Mouse (Mus musculus) left cerebral cortex, postnatal 25 days (tissue): Measurements from ENCODE around the gene Trp53rkb. TPM values are rescaled to one million over a fixed set of nuclear protein-coding genes. Genes with fewer than 3 reads are reported as not detected.
"Not testable (repeated sequence)": the region's sequence is repeated elsewhere in the genome, so short reads cannot be mapped to it uniquely, and the experiment has no call there.

Source experiments
- DNase-seq, 2 experiments: peaks; one replicate each; pipeline ENCODE4 v3.0.0; 2022; ENCODE audit warnings: low spot score in 2 of 2, mixed read lengths in 1 of 2
- intact Hi-C: fragments of 180-260 bp; cut with DNase I; formaldehyde crosslinking; loops from one replicate; pipeline ENCODE4 v1.15.1; 2025
- total RNA-seq, 2 experiments: library from RNA; stranded (reverse); gene quantifications; 2 replicates each; pipeline ENCODE4 v1.2.3; 2021

The Trp53rkb gene
- 1 to 10 TPM; 7.2 to 7.7 TPM for total RNA-seq

DNA sequence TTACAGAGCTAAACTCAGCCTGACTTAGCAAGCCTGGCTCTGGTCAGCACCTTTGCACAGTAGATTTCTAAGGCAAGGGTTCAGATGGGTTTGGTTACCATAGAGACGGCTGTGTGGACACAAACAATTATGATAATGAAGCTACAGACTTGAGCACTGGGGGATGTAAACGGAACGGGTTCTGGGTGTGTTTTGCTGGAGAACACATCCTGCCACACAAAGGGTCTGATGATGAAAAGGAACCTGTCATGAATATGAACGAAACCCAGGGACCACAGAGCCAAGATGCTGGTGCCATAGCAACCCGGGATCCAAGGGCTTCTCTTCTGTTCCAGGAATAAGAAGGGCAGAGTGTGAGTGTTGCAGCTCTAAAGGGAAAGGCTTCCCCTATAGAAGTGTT is at the start of gene Trp53rkb:
TSS of gene Trp53rkb (plus strand) at position 177 of the 400 bp plus-strand sequence.
- DNase-seq = peak in 1 of 2 experiments; percentile 60
- intact Hi-C loops = no loop called here

DNA sequence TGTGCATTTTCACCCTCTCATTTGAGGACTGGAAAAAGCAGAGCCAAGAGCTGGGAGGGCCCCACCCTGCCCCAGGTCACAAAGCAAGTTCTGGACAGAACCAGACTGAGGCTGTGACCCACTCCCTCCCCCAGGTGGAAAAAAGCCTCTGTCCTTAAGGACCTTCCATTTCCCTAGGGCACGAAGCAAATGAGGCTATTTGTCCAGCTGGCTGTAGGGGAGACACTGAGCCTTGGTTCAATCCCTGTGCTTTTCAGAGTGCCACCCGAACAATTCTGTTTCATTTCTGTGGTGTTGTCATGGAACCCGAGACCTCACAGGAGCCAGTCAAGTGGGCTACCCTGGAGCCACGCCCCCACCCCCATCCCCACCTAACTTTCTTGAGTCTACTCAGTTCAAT is 48.8 kb upstream of the Trp53rkb start:
- DNase-seq = no peak
- intact Hi-C loops = no loop called here

DNA sequence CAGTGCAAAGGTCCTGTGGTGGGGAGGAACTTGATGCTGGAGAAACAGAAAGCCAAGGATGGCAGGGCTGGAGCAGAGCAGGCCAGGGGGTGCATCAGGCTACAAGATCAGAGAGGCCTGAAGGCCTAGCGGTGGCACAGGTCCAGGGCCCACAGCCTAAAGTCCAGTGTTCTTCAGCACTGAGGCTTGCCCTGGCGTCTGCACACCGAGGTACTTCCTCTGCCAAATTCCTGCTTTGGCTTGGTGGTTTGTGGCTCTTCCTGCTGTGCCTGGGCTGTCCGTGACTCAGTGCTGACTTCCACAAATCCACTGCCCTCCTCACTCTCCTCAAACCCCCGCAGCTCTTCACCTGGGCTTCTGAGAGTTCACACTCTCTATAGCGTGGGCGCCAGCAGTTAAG is 47.9 kb upstream of the Trp53rkb start:
- DNase-seq = peak in 1 of 2 experiments; percentile 14
- intact Hi-C loops = no loop called here

DNA sequence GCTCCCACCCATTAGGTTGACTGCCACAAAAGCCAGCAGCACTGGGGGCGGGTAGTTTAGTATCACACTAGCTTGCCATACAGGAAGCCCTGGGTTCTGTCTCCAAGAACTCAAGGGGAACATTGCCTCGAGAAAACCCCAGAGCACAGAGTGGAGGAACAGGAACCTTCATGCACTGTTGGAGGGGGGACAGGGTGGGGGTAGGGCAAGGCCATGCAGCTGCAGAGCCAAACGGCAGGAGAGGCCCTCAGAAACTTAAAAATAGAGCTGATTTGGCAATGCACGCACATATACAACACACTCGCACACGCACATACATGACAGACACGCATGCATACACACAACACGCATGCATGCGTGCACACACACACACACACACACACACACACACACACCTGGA is 46.5 kb upstream of the Trp53rkb start:
- intact Hi-C loops = no loop called here
- no peak for DNase-seq

DNA sequence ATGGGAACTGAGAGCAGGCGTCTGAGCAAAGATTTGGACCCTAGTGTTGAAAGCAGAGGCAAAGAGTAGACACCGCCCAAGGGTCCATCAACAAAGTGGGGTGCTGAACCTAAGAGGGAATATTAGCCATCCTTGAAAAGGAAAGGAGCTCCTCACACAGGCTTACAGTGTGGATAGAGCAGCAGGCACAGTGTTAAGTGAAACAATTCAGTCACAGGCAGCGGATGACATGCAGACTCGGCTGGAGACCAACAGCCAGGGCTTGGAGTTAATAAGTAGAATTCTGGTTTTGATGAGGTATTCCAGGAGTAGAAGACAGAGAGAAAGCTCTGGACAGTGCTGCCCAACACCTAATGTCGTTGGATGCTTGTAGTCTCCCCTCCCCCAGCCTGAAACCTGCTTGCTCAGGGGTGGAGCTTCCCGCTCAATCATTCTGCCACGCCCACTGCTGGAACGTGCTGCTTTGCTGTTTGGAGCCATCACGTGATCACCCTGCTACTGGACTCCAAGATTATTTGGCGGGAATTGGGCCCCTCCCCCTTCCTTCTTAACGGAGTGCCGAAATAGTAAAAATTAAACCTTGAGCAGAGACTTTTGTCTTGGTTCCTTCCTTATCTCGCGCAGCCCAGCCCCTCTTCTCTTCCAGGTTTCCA is 45.9 kb upstream of the Trp53rkb start:
- intact Hi-C loops, DNase-seq: not testable (repeated sequence)

DNA sequence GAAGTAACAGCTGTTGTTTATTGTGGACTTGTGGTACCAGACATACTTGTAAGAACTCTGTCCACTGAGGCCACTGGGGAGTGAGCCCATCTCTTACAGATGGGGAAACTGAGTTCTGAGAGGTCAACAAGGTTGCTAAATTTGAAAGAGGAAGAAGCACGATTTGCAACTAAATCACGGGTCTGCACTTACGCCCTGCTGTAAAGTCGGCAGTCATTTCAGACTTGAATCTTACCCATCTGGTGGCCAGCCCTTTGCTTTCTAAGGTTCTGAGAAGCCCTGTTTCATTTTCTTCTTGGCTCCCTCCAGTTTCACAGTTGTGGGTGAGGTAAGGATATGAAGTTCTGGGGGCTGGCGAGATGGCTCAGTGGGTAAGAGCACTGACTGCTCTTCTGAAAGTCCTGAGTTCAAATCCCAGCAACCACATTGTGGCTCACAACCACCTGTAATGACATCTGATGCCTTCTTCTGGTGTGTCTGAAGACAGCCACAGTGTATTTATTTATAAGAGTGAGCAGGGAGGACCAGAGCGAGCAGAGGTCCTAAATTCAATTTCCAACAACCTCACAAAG is 41.6 kb upstream of the Trp53rkb start:
- intact Hi-C loops = no loop called here
- DNase-seq = no peak

DNA sequence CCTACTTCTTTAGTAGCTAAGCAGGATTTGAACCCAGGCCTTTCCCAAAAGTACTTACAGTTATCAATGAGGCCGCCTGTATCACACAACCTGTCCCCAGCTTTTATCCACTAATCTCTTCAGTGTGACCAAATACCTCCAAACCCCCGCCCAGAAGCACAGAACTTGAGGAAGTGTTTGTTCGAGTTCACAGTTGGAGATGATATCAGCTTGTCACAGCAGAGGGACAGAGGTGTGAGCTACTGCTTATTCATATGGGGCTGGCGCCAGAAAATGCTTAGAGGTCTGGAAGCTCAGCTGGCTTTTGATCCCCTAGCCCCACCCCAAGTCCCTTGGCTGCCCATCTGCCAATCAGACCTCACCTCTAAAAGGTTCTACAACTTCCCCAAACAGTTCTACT is 38.1 kb upstream of the Trp53rkb start:
- intact Hi-C loops = no loop called here
- no peak for DNase-seq

DNA sequence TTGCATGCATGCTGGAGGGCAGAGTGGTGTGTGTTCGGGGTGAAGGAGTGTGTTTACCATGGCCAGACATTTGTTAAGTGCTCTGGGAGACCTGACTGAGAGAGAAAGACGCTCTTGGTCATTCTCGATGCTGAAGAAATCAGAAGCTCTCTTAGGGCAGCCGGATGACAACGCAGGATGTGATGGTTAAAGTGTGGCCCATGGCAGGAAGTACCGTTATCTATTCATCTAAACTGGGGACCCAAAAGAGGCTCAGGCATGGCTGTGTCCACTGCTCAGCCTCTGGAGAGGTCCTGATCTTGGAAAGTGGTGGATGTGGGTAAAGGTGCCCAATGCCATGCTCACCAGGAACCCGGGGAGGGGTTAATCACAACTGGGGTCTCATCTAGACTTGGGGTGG is 37.6 kb upstream of the Trp53rkb start:
- no peak for DNase-seq
- intact Hi-C loops = no loop called here

DNA sequence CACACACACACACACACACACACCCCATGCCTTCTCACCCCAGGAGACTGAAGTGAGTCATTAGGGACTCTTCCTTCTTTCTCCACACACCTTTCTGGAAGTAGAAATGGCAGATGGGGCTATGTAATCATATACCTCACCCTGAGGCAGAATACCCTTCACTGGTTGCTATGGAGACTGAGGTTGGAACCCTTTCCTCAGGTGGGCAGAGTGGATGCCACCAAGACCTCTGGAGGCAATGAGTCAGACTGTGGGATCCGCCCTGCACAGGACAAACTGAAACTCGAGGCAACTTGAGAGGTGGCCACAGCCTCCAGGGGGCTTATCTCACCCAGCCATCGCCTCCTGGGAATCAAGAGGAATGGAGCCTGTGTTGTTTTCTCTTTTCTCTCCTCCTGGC is 34.4 kb upstream of the Trp53rkb start:
- no peak for DNase-seq
- intact Hi-C loops = no loop called here

DNA sequence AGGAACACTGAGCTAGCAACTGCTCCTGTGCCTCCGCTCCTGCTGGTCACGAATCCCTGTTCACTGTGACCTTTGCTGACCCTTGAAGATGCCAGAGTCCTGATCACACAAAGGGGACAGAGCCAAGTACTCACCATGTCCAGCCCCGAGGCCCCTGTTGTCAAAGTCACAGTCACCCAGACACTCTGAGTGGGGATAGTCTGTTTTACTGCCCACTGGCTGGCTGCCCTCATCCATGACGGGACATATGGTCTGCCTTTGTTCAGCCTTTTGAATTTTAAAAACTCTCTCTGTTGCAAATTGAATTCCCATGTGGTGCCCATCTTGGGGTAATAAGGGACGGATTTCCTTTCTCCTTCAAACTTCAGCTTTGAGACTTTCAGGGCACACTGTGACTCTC is 28.3 kb upstream of the Trp53rkb start:
- DNase-seq = peak in 1 of 2 experiments; percentile 13
- intact Hi-C loops = no loop called here

DNA sequence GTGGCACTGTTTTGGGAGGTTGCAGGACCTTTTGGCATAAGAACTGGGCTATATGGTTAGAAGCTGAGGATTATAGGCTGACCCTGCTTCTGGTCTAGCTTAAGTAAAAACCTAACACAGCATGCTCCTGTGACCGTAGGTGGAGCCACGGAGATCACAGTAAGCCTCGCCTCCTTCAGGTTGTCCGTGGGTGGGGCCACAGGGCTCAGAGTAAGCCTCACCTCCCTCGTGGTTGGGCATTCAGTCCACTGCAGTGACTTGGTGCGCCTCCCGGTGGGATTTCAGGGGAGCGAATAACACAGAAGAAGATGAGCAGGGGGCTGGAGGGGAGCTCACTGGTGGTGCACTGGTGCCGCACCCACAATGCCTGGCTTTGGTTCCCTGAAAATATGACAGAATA is 24.7 kb upstream of the Trp53rkb start:
- intact Hi-C loops = no loop called here
- no peak for DNase-seq

DNA sequence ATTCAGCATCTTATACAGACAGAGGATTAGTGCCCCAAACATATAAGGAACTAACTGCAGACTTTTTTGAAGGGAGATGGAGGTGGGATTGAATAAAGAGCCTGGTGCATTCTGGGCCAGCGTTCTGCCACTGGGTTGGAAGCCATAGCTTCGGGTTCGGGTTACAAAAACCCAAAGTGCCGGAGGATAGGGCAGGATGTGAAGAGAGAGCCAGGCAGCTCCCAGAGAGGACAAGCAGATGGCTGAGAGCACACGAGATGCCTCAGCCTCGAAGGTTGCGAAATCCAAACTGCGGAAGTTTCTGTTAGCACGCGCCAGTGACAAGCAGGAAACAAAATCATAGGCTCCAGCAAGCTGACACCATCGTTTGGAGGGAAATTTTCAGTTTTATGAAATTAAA is 20.9 kb upstream of the Trp53rkb start:
- DNase-seq = no peak
- intact Hi-C loops = no loop called here

DNA sequence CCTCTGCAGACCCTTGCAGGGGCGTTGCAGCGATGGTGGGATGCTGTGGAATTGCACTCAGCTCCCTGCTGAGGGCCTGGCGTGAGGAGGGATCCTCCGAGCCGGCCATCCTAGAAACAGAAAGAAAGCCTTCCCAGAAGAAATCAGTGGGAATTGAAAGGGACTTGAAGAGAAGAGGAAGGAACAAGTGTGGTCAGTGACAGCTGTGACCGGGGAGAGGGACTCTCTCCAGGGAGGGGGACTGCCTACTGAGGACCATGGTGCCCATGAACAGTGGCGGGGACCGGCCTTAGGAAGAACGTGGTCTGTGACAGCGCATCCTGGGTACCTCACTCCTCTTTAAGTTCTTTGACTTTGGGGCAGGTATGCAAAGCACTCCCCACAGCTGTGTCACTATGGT is 18.7 kb upstream of the Trp53rkb start:
- DNase-seq = no peak
- intact Hi-C loops = no loop called here

DNA sequence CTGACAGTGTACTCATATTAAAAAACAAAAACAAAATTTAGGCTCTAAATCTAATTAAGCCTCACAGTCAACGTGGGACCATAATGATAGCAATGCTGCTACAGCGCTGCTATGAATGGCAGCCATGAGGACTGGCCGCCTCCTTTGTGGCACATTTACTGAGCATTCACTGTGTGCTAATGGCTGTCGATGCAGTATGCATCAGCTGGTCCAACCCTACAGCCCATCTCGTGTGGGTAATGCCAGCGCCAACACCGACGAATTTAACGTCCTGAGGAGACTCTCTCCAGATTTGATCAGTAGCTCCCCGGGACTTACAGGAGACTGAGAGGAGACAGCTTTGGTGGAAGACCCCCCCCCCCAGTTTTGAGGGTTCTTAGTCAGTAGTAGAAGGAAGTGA is 18.1 kb upstream of the Trp53rkb start:
- intact Hi-C loops = no loop called here
- no peak for DNase-seq

DNA sequence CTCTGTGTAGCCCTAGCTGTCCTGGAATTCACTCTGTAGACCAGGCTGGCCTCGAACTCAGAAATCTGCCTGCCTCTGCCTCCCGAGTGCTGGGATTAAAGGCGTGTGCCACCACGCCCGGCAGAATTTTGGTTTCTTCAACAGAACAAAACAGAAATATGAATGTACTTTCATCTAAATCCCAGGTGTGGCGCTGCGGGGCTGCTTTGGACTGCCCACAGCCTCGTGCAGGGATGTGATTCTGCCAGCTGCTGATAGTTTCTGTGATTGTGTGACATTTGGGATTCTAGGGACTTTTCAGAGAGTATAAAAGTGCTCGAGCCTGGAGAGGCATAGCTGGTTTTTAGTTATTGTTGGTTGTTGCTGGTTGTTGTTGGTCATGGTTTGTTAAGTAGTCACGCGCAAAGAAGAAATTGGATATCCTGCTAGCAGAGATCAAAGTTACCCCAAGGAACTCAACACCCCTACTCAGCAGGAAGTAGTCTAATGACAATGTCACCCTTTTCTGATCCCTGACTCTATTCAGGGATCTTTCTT is 16.9 kb upstream of the Trp53rkb start:
- DNase-seq = no peak
- intact Hi-C loops = no loop called here

DNA sequence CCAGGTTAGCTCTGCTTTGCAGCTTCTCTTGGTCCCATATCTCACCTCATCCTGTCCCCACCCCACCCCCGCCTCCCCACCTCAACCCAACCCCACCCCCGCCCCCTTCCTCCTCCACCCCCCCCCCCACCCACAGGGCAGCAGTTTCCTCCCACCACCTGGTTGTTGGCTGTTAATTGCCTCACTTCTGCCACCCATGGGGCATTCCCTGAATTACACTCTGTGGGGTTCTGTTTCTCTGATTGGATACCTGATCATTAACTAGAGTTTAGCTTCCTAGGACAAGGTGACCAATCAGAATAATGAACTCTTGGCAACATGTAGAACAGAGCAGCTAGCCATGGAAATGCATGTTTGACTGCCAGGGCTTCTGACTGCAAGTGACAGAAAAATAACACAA is 16.1 kb upstream of the Trp53rkb start:
- intact Hi-C loops = no loop called here
- DNase-seq = no peak

DNA sequence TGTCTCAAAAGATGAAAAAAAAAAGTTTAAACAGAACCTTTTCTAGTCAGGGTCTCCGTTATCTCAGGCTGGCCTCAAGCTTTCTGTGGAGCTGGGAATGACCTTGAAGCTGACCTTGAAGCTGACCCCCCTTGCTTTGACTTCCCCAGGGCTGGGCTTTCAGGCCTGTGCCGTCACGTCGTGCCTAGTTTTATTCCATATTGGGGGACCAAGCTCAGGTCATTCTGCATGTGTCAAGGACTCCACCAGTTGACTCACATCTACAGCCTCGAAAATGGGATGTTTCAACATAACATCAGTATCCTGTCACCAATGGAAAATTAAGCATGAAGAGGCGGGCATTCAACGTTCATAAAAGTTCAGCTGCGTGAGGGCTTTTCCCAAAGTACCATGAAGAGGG is 12.4 kb upstream of the Trp53rkb start:
- DNase-seq = no peak
- intact Hi-C loops = loop anchor here (5.0 to 10.0 kb wide), 3 partner anchors 53 to 695 kb away; partner anchors contain the start of gene Prex1

DNA sequence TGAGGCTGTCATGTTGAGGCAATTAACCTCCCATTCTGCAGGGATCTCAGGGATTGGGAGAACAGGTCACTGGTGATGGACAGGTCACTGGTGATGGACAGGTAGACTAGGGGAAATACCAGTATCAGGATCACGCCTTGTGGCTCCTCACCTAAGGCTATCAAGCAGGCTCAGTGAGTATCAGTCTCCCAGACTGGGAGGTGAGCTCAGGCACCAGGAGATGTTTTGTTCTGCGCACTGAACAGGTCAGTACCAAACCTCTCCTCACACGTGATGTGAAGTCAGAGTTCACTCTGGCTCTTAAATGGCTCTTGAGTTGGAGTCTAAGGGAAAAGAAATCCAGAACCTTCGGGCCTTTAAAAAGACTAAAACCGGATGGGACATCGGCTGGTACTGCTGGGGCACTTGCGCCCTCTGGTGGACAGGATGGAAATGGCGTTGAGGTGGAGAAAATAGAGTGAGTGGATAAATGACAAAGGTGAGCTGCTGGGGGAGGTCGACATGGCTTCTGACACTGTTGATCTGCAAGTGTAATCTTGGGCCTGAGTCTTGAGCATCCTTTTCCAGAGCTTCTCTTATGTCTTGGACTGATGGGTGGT is 11.3 kb upstream of the Trp53rkb start:
- intact Hi-C loops = loop anchor here (1.0 to 10.0 kb wide), 4 partner anchors 54 to 696 kb away; partner anchors contain the start of gene Prex1
- peak; percentile 80 to 82 for DNase-seq

DNA sequence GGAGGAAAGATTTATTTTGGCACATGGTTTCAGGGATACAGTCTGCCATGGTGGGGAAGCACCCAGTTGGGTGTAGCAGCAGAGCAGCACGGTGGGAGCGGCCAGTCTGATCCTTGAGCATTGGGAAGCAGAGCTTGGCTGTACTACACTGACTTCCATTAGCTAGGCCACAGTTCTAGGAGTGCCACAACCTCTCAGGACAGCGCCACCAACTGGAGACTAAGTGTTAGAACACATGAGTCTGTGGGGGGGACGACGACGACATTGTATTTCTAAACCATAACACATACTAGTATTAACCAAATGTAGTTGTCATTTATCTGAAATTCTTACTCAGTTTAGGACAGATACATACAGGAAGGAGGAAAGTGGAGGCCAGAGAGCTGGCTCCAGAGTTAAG is 8.0 kb upstream of the Trp53rkb start:
- intact Hi-C loops = loop anchor here (5.0 to 10.0 kb wide), 3 partner anchors 57 to 700 kb away; partner anchors contain the start of gene Prex1
- DNase-seq = no peak

DNA sequence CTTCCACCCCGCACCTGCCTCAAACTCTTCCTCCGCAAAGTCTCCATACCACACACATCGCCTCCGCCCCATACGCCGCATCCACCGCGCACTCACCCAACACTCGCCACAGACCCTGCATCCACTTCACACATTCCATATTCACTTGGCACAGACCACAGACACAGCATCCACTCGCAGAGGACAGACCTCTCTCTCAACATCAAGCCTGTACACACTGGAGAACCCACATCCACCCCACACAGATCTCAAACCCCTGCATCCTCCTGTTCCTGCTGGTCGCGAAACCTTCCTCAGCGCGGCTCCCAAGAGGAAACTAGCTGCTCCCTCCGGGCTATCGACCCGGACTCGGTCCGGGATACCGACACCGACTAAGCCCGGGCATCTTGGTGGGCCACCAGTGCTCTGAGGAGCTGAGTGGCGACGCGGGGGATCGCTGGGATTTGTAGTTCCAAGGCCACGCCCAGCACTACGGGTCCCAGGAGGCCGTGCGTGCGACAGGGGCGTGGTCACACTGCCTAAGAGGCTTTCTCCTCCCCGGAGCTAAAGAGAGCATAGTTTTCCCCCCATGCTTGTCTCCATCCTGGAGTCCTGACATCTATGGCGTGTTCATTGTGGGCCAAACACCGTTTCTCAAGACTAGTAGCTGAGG is 5.9 kb upstream of the Trp53rkb start:
- intact Hi-C loops = loop anchor here (10.0 kb wide), 1 partner anchor 702 kb away; no protein-coding TSS in a partner anchor
- DNase-seq = peak; percentile 94 to 97
